Mouse (Mus musculus): ENCODE results near the gene Dusp9. TPM values are rescaled to one million over a fixed set of nuclear protein-coding genes. Genes with fewer than 3 reads are reported as not detected.

Dusp9 gene
- polyA plus RNA-seq, 1 experiment from 2014 or later: 0.80 TPM

- H3K9me3 ChIP-seq (ENCODE audit: control insufficient read depth, low read length): no peaks in the 10 kb centered on the region
- no peak overlapping the region for H3K4me2 ChIP-seq (ENCODE audit: low read length)
- H3K36me3 ChIP-seq (ENCODE audit: control insufficient read depth, insufficient read depth, low read length): peaks cover 72% of the 10 kb centered on the region
- H3K4me1 ChIP-seq (ENCODE audit: control insufficient read depth in 2 of 2, insufficient read depth in 2 of 2, low read length in 2 of 2): peaks cover 4% of the 10 kb centered on the region in 2 experiments; a peak in 2 of 4 replicates
- H3K9ac ChIP-seq (ENCODE audit: low read length): no peak overlapping the region
- no peaks in the 10 kb centered on the region for H3K27me3 ChIP-seq (ENCODE audit: control insufficient read depth, insufficient read depth, low read length)
- no peak overlapping the region for H3K27ac ChIP-seq (replicated peaks in 1 of 2; ENCODE audit: control insufficient read depth in 1 of 2, insufficient read depth in 1 of 2, low read depth in 2 of 2, low read length in 2 of 2)
- no peak overlapping the region for H3K4me3 ChIP-seq (ENCODE audit: control insufficient read depth in 1 of 2, insufficient read depth in 1 of 2, low read depth in 1 of 2, low read length in 2 of 2)
- no peak for ATAC-seq (ENCODE audit: insufficient number of reproducible peaks, insufficient read depth, low FRiP score, low read depth)
- 82% methylated on average over 2 of the region's 2 CpGs for WGBS
These were observed 44.9 kb downstream of the Dusp9 start for GRCm38 (mm10) chrX:73684156-73684555.

DNA sequence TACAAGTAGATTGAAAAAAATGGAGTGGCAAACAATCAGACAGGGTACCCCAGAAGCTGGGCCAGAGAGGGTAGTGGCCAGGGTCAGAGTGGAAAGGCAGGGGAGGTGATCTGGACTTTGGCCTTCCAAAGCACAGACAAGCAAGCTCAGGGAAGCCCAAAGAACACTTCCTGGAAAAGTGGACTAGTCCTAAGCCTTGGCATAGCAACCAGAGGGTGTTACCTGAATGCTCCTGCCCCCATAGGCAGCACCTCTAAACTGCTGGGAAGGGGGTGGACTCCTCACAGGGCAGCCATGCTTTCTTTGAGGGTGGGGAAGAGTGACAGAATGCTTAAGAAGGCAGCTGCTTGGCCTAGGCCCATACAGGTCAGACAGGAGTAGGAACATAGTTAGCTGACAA, 45.8 kb downstream of the Dusp9 start:
- no peak overlapping the region for H3K4me3 ChIP-seq (ENCODE audit: control insufficient read depth in 1 of 2, insufficient read depth in 1 of 2, low read depth in 1 of 2, low read length in 2 of 2)
- no peaks in the 10 kb centered on the region for H3K27me3 ChIP-seq (ENCODE audit: control insufficient read depth, insufficient read depth, low read length)
- no peak overlapping the region for H3K9ac ChIP-seq (ENCODE audit: low read length)
- peak overlapping the region; percentile 91 to 92 for H3K27ac ChIP-seq (replicated peaks in 1 of 2; ENCODE audit: control insufficient read depth in 1 of 2, insufficient read depth in 1 of 2, low read depth in 2 of 2, low read length in 2 of 2)
- ATAC-seq (ENCODE audit: insufficient number of reproducible peaks, insufficient read depth, low FRiP score, low read depth): no peak
- peaks cover 4% of the 10 kb centered on the region in 2 experiments; a peak in 2 of 4 replicates for H3K4me1 ChIP-seq (ENCODE audit: control insufficient read depth in 2 of 2, insufficient read depth in 2 of 2, low read length in 2 of 2)
- peaks cover 71% of the 10 kb centered on the region for H3K36me3 ChIP-seq (ENCODE audit: control insufficient read depth, insufficient read depth, low read length)
- no peaks in the 10 kb centered on the region for H3K9me3 ChIP-seq (ENCODE audit: control insufficient read depth, low read length)
- H3K4me2 ChIP-seq (ENCODE audit: low read length): no peak overlapping the region

GRCm38 (mm10) chrX:73685629-73686028, 46.4 kb downstream of the Dusp9 start:
- H3K36me3 ChIP-seq (ENCODE audit: control insufficient read depth, insufficient read depth, low read length): peaks cover 70% of the 10 kb centered on the region
- H3K9me3 ChIP-seq (ENCODE audit: control insufficient read depth, low read length): no peaks in the 10 kb centered on the region
- 50% methylated on average over 3 of the region's 3 CpGs for WGBS
- ATAC-seq (ENCODE audit: insufficient number of reproducible peaks, insufficient read depth, low FRiP score, low read depth): peak; percentile 59
- H3K4me3 ChIP-seq (ENCODE audit: control insufficient read depth in 1 of 2, insufficient read depth in 1 of 2, low read depth in 1 of 2, low read length in 2 of 2): no peak overlapping the region
- H3K4me1 ChIP-seq (ENCODE audit: control insufficient read depth in 2 of 2, insufficient read depth in 2 of 2, low read length in 2 of 2): peaks cover 4% of the 10 kb centered on the region in 2 experiments; a peak in 2 of 4 replicates
- H3K9ac ChIP-seq (ENCODE audit: low read length): peak overlapping the region; percentile 46; the same call in 1 of the 2 replicates
- H3K4me2 ChIP-seq (ENCODE audit: low read length): no peak overlapping the region
- peak overlapping the region; percentile 91 to 92 for H3K27ac ChIP-seq (replicated peaks in 1 of 2; ENCODE audit: control insufficient read depth in 1 of 2, insufficient read depth in 1 of 2, low read depth in 2 of 2, low read length in 2 of 2)
- no peaks in the 10 kb centered on the region for H3K27me3 ChIP-seq (ENCODE audit: control insufficient read depth, insufficient read depth, low read length)

GRCm38 (mm10) chrX:73690917-73691629, 51.9 kb downstream of the Dusp9 start:
- Histone ChIP-seq H3K4me1 (ENCODE audit: control insufficient read depth in 2 of 2, insufficient read depth in 2 of 2, low read length in 2 of 2) (peaks cover 0 to 3% of the 10 kb centered on the region in 2 experiments; a peak in 2 of 4 replicates), H3K9ac (ENCODE audit: low read length) (no peak overlapping the region), H3K36me3 (ENCODE audit: control insufficient read depth, insufficient read depth, low read length) (peaks cover 52% of the 10 kb centered on the region), H3K27ac (replicated peaks in 1 of 2; ENCODE audit: control insufficient read depth in 1 of 2, insufficient read depth in 1 of 2, low read depth in 2 of 2, low read length in 2 of 2) (0 out of 4 replicates have a peak overlapping the region, but pooled peaks of 1 of the 2 experiments have one; percentile 9), H3K27me3 (ENCODE audit: control insufficient read depth, insufficient read depth, low read length) (no peaks in the 10 kb centered on the region), H3K9me3 (ENCODE audit: control insufficient read depth, low read length) (no peaks in the 10 kb centered on the region), H3K4me2 (ENCODE audit: low read length) (no peak overlapping the region), H3K4me3 (ENCODE audit: control insufficient read depth in 1 of 2, insufficient read depth in 1 of 2, low read depth in 1 of 2, low read length in 2 of 2) (no peak overlapping the region)
- 42% methylated on average over 5 of the region's 5 CpGs for WGBS
- no peak for ATAC-seq (ENCODE audit: insufficient number of reproducible peaks, insufficient read depth, low FRiP score, low read depth)

Other genes starting within 250 kb of the Dusp9 start
- not detected in 2 replicates for gene Gm18336, start 240.7 kb upstream of the Dusp9 start, polyA plus RNA-seq (2014; fragmentation: Nextera tagmentation; extraction: Ambion mirVana)
- gene Zfp92, start 228.3 kb upstream of the Dusp9 start, polyA plus RNA-seq (2014; fragmentation: Nextera tagmentation; extraction: Ambion mirVana): not detected in 2 replicates
- gene Trex2, start 204.1 kb upstream of the Dusp9 start, polyA plus RNA-seq (2014; fragmentation: Nextera tagmentation; extraction: Ambion mirVana): not detected in 2 replicates
- 42.0 and 43.2 TPM in 2 replicates for gene Haus7, start 180.4 kb upstream of the Dusp9 start, polyA plus RNA-seq (2014; fragmentation: Nextera tagmentation; extraction: Ambion mirVana)
- gene Bgn, start 155.8 kb upstream of the Dusp9 start, polyA plus RNA-seq (2014; fragmentation: Nextera tagmentation; extraction: Ambion mirVana): 111 and 130 TPM in 2 replicates
- gene Atp2b3, start 136.3 kb upstream of the Dusp9 start, polyA plus RNA-seq (2014; fragmentation: Nextera tagmentation; extraction: Ambion mirVana): 0.27 and 0.41 TPM in 2 replicates
- 11.6 and 12.9 TPM in 2 replicates for gene Pnck, start 20.7 kb downstream of the Dusp9 start, polyA plus RNA-seq (2014; fragmentation: Nextera tagmentation; extraction: Ambion mirVana)
- 11.8 and 11.9 TPM in 2 replicates for gene Slc6a8, start 33.7 kb downstream of the Dusp9 start, polyA plus RNA-seq (2014; fragmentation: Nextera tagmentation; extraction: Ambion mirVana)
- 164 and 174 TPM in 2 replicates for gene Bcap31, start 76.8 kb downstream of the Dusp9 start, polyA plus RNA-seq (2014; fragmentation: Nextera tagmentation; extraction: Ambion mirVana)
- 10.9 and 12.2 TPM in 2 replicates for gene Abcd1, start 77.2 kb downstream of the Dusp9 start, polyA plus RNA-seq (2014; fragmentation: Nextera tagmentation; extraction: Ambion mirVana)
- 0.31 and 0.69 TPM in 2 replicates for gene Plxnb3, start 117.7 kb downstream of the Dusp9 start, polyA plus RNA-seq (2014; fragmentation: Nextera tagmentation; extraction: Ambion mirVana)
- 76.5 and 79.5 TPM in 2 replicates for gene Srpk3, start 135.0 kb downstream of the Dusp9 start, polyA plus RNA-seq (2014; fragmentation: Nextera tagmentation; extraction: Ambion mirVana)
- 498 and 508 TPM in 2 replicates for gene Idh3g, start 147.5 kb downstream of the Dusp9 start, polyA plus RNA-seq (2014; fragmentation: Nextera tagmentation; extraction: Ambion mirVana)
- 186 and 206 TPM in 2 replicates for gene Ssr4, start 147.6 kb downstream of the Dusp9 start, polyA plus RNA-seq (2014; fragmentation: Nextera tagmentation; extraction: Ambion mirVana)
- 0.40 and 0.42 TPM in 2 replicates for gene Pdzd4, start 185.6 kb downstream of the Dusp9 start, polyA plus RNA-seq (2014; fragmentation: Nextera tagmentation; extraction: Ambion mirVana)

Measured in heart, embryonic 14.5 days (tissue).